Mouse (Mus musculus) CH12.LX (cell line): ENCODE results near the gene Git2.

Experiments used
- BHLHE40 ChIP-seq: IDR thresholded peaks from 2 replicates; pipeline ENCODE4 v1.6.1; 2011; ENCODE audit warnings: mild to moderate bottlenecking, low read depth, low read length, improper control_type of control experiment
- CTCF ChIP-seq, 2 experiments: IDR thresholded peaks in 1 of 2; conservative IDR thresholded peaks in 1 of 2; 2 replicates each; pipeline ENCODE4 v1.5.1; 2011 to 2012; ENCODE audit warnings: low read depth in 2 of 2, low read length in 2 of 2, improper control_type of control experiment in 1 of 2, inconsistent platforms in 1 of 2, mild to moderate bottlenecking in 1 of 2, moderate library complexity in 1 of 2
- MYC ChIP-seq: IDR thresholded peaks from 2 replicates; pipeline ENCODE4 v1.6.1; 2011; ENCODE audit warnings: low read depth, mild to moderate bottlenecking, improper control_type of control experiment, low read length
- NELFE ChIP-seq: IDR thresholded peaks from 2 replicates; pipeline ENCODE4 v1.6.1; 2011; ENCODE audit warnings: low read depth, low read length, improper control_type of control experiment
- RCOR1 ChIP-seq: conservative IDR thresholded peaks from 2 replicates; pipeline ENCODE4 v1.6.1; 2012; ENCODE audit warnings: low read depth, mild to moderate bottlenecking, inconsistent platforms, low read length, improper control_type of control experiment
- ZNF384 ChIP-seq: IDR thresholded peaks from 2 replicates; pipeline ENCODE4 v1.6.1; 2012; ENCODE audit warnings: low read depth, low read length, improper control_type of control experiment, inconsistent platforms

DNA sequence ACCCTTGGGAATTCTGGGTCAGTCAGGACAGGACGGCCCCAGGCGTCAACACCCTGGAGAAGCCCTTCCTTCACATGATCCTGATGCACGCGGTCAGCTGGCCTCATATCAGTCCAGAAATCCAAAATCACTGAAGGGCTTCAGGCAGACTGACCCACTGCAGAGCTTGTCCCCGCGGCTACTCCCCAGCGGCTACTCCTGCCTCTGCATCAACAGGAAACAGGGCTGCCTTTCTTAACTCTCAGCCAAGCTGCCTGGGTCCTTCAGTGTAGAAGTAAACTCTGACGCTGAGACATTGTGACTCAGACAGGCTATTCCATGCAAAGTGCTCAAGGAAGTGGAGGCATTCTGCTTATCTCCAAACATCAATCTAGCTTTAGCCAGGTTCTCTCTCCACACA is 13.3 kb downstream of the Git2 start:
- TF ChIP-seq MYC = no peak
- no peak for TF ChIP-seq CTCF (conservative IDR thresholded peaks at IDR 0.05 in 1 of 2, IDR thresholded peaks at IDR 0.05 in 1 of 2; ENCODE audit: low read depth in 2 of 2, low read length in 2 of 2)
- TF ChIP-seq BHLHE40 = no peak
- no peak for TF ChIP-seq RCOR1
- no peak for TF ChIP-seq ZNF384
- no peak for TF ChIP-seq NELFE
